Mouse (Mus musculus) heart, adult 2 months (tissue): Measurements from ENCODE around the gene Srms.
A peak's percentile ranks its signal among the peaks of the same experiment; 100 is the strongest.

Experiments
- CTCF ChIP-seq: fragments of 200-600 bp; IDR thresholded peaks from 2 replicates; pipeline ENCODE4 v1.8.1; 2022; ENCODE audit warnings: antibody characterized with exemption, mild to moderate bottlenecking, moderate library complexity
- EP300 ChIP-seq: fragments of 200-500 bp; IDR thresholded peaks from 2 replicates; pipeline ENCODE4 v1.6.1; 2011; ENCODE audit warnings: low read depth, low read length, control low read depth; ENCODE audit not compliant: insufficient read depth
- POLR2A ChIP-seq: fragments of 200-500 bp; IDR thresholded peaks from 2 replicates; pipeline ENCODE4 v1.6.1; 2011; ENCODE audit warnings: mild to moderate bottlenecking, low read depth, low read length, control low read depth; ENCODE audit not compliant: insufficient read depth

DNA sequence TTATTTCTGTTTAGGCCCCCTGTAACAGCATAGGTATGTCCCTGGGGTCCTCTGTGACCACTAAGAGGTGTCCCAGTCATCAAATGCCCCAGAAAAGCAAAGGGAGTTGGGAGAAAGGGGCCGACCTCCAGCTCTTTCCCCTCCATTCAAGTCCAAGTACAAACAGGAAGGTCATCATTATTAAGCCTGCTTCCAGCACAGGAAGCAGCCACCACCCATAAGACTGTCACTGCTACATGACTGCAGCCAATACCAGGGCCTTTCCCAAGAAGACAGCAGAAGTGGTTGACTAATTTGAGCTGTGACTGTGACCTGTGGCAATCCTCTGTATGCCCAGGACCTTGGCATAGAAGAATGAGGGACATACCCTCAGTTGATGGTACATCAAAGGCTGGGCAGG, 15.3 kb upstream of the Srms start:
- TF ChIP-seq EP300 (0 out of 2 replicates have a peak, but pooled peaks have one; percentile 31), POLR2A (no peak), CTCF (no peak)
